Mouse (Mus musculus): ENCODE data around the gene Tmem72. TPM values are rescaled to one million over a fixed set of nuclear protein-coding genes. Genes with fewer than 3 reads are reported as not detected.

The Tmem72 gene
- polyA plus RNA-seq, 1 experiment from 2014 or later = 0.01 TPM

GRCm38 (mm10) chr6:116713966-116714365 lies 2.7 kb downstream of the Tmem72 start:
- 89% methylated on average over 3 of the region's 3 CpGs for WGBS
- no peaks in the 10 kb centered on the region for H3K9me3 ChIP-seq (ENCODE audit: low read length)
- no peaks in the 10 kb centered on the region for H3K27me3 ChIP-seq (replicated peaks; ENCODE audit: insufficient read depth, low read length)
- H3K4me3 ChIP-seq (ENCODE audit: low read depth, low read length) = no peak overlapping the region
- no peaks in the 10 kb centered on the region for H3K36me3 ChIP-seq (ENCODE audit: insufficient read depth, low read length)
- no peak for DNase-seq (ENCODE audit: low spot score)
- TF ChIP-seq CTCF (IDR thresholded peaks at IDR 0.05) = no peak
- no peak for TF ChIP-seq EP300 (IDR thresholded peaks at IDR 0.05)
- H3K4me1 ChIP-seq (ENCODE audit: insufficient read depth, low read depth, low read length) = no peaks in the 10 kb centered on the region
- no peak overlapping the region for H3K4me2 ChIP-seq (replicated peaks; ENCODE audit: low read depth, low read length)
- ATAC-seq = no peak
- no peak overlapping the region for H3K27ac ChIP-seq (ENCODE audit: low read length)
- no peak overlapping the region for H3K9ac ChIP-seq (replicated peaks; ENCODE audit: low read depth)

- no peak for ATAC-seq
- no peaks in the 10 kb centered on the region for H3K9me3 ChIP-seq (ENCODE audit: low read length)
- no peak overlapping the region for H3K4me2 ChIP-seq (replicated peaks; ENCODE audit: low read depth, low read length)
- no peak overlapping the region for H3K9ac ChIP-seq (replicated peaks; ENCODE audit: low read depth)
- TF ChIP-seq CTCF (IDR thresholded peaks at IDR 0.05) (no peak), EP300 (IDR thresholded peaks at IDR 0.05) (no peak)
- H3K4me1 ChIP-seq (ENCODE audit: insufficient read depth, low read depth, low read length) = no peaks in the 10 kb centered on the region
- H3K4me3 ChIP-seq (ENCODE audit: low read depth, low read length) = no peak overlapping the region
- 83% methylated on average over 3 of the region's 3 CpGs for WGBS
- H3K36me3 ChIP-seq (ENCODE audit: insufficient read depth, low read length) = no peaks in the 10 kb centered on the region
- DNase-seq (ENCODE audit: low spot score) = no peak
- H3K27me3 ChIP-seq (replicated peaks; ENCODE audit: insufficient read depth, low read length) = no peaks in the 10 kb centered on the region
- no peak overlapping the region for H3K27ac ChIP-seq (ENCODE audit: low read length)
Measured at GRCm38 (mm10) chr6:116712503-116712902, 4.2 kb downstream of the Tmem72 start.

GRCm38 (mm10) chr6:116712062-116712461 lies 4.7 kb downstream of the Tmem72 start:
- no peaks in the 10 kb centered on the region for H3K9me3 ChIP-seq (ENCODE audit: low read length)
- no peak overlapping the region for H3K4me2 ChIP-seq (replicated peaks; ENCODE audit: low read depth, low read length)
- no peak for DNase-seq (ENCODE audit: low spot score)
- H3K36me3 ChIP-seq (ENCODE audit: insufficient read depth, low read length) = no peaks in the 10 kb centered on the region
- no peaks in the 10 kb centered on the region for H3K27me3 ChIP-seq (replicated peaks; ENCODE audit: insufficient read depth, low read length)
- no peak overlapping the region for H3K9ac ChIP-seq (replicated peaks; ENCODE audit: low read depth)
- WGBS = 16% methylated on average over 5 of the region's 5 CpGs
- H3K4me1 ChIP-seq (ENCODE audit: insufficient read depth, low read depth, low read length) = no peaks in the 10 kb centered on the region
- no peak overlapping the region for H3K27ac ChIP-seq (ENCODE audit: low read length)
- no peak for TF ChIP-seq CTCF (IDR thresholded peaks at IDR 0.05)
- TF ChIP-seq EP300 (IDR thresholded peaks at IDR 0.05) = no peak
- no peak overlapping the region for H3K4me3 ChIP-seq (ENCODE audit: low read depth, low read length)
- no peak for ATAC-seq

- Histone ChIP-seq H3K4me2 (replicated peaks; ENCODE audit: low read depth, low read length) (no peak overlapping the region), H3K27me3 (replicated peaks; ENCODE audit: insufficient read depth, low read length) (no peaks in the 10 kb centered on the region), H3K4me1 (ENCODE audit: insufficient read depth, low read depth, low read length) (no peaks in the 10 kb centered on the region), H3K9me3 (ENCODE audit: low read length) (no peaks in the 10 kb centered on the region), H3K36me3 (ENCODE audit: insufficient read depth, low read length) (no peaks in the 10 kb centered on the region), H3K4me3 (ENCODE audit: low read depth, low read length) (no peak overlapping the region), H3K9ac (replicated peaks; ENCODE audit: low read depth) (no peak overlapping the region), H3K27ac (ENCODE audit: low read length) (no peak overlapping the region)
- WGBS = 63% methylated on average over 6 of the region's 6 CpGs
- TF ChIP-seq CTCF (IDR thresholded peaks at IDR 0.05) = no peak
- TF ChIP-seq EP300 (IDR thresholded peaks at IDR 0.05) = no peak
- ATAC-seq = no peak
- no peak for DNase-seq (ENCODE audit: low spot score)
Measured at GRCm38 (mm10) chr6:116704320-116704719, 12.4 kb downstream of the Tmem72 start.

- Histone ChIP-seq H3K36me3 (ENCODE audit: insufficient read depth, low read length) (no peaks in the 10 kb centered on the region), H3K27me3 (replicated peaks; ENCODE audit: insufficient read depth, low read length) (no peaks in the 10 kb centered on the region), H3K4me2 (replicated peaks; ENCODE audit: low read depth, low read length) (no peak overlapping the region), H3K27ac (ENCODE audit: low read length) (no peak overlapping the region), H3K4me1 (ENCODE audit: insufficient read depth, low read depth, low read length) (no peaks in the 10 kb centered on the region), H3K9ac (replicated peaks; ENCODE audit: low read depth) (no peak overlapping the region), H3K9me3 (ENCODE audit: low read length) (no peaks in the 10 kb centered on the region), H3K4me3 (ENCODE audit: low read depth, low read length) (no peak overlapping the region)
- no peak for TF ChIP-seq EP300 (IDR thresholded peaks at IDR 0.05)
- DNase-seq (ENCODE audit: low spot score) (no peak), ATAC-seq (no peak)
Measured at GRCm38 (mm10) chr6:116700821-116701220, 15.9 kb downstream of the Tmem72 start.

GRCm38 (mm10) chr6:116697896-116698425 lies 18.8 kb downstream of the Tmem72 start:
- Histone ChIP-seq H3K9me3 (ENCODE audit: low read length) (no peaks in the 10 kb centered on the region), H3K9ac (replicated peaks; ENCODE audit: low read depth) (no peak overlapping the region), H3K27ac (ENCODE audit: low read length) (no peak overlapping the region), H3K4me2 (replicated peaks; ENCODE audit: low read depth, low read length) (no peak overlapping the region), H3K36me3 (ENCODE audit: insufficient read depth, low read length) (no peaks in the 10 kb centered on the region), H3K4me3 (ENCODE audit: low read depth, low read length) (no peak overlapping the region), H3K27me3 (replicated peaks; ENCODE audit: insufficient read depth, low read length) (no peaks in the 10 kb centered on the region), H3K4me1 (ENCODE audit: insufficient read depth, low read depth, low read length) (no peaks in the 10 kb centered on the region)
- no peak for ATAC-seq
- WGBS = 90% methylated on average over 4 of the region's 4 CpGs
- no peak for DNase-seq (ENCODE audit: low spot score)
- TF ChIP-seq CTCF (IDR thresholded peaks at IDR 0.05) = no peak

- TF ChIP-seq CTCF (IDR thresholded peaks at IDR 0.05) (peak; percentile 79), EP300 (IDR thresholded peaks at IDR 0.05) (no peak)
- H3K4me3 ChIP-seq (ENCODE audit: low read depth, low read length) = no peak overlapping the region
- H3K27ac ChIP-seq (ENCODE audit: low read length) = no peak overlapping the region
- no peak overlapping the region for H3K4me2 ChIP-seq (replicated peaks; ENCODE audit: low read depth, low read length)
- no peak overlapping the region for H3K9ac ChIP-seq (replicated peaks; ENCODE audit: low read depth)
- ATAC-seq (no peak), DNase-seq (ENCODE audit: low spot score) (peak; percentile 16)
- no peaks in the 10 kb centered on the region for H3K4me1 ChIP-seq (ENCODE audit: insufficient read depth, low read depth, low read length)
- H3K27me3 ChIP-seq (replicated peaks; ENCODE audit: insufficient read depth, low read length) = no peaks in the 10 kb centered on the region
- WGBS = 49% methylated on average over 2 of the region's 2 CpGs
- H3K9me3 ChIP-seq (ENCODE audit: low read length) = no peaks in the 10 kb centered on the region
- no peaks in the 10 kb centered on the region for H3K36me3 ChIP-seq (ENCODE audit: insufficient read depth, low read length)
Measured at GRCm38 (mm10) chr6:116697413-116697812, 19.3 kb downstream of the Tmem72 start.
